Mouse (Mus musculus) brown adipose tissue, adult 24 weeks (tissue): ENCODE results near the gene Klhdc3. TPM values are rescaled to one million over a fixed set of nuclear protein-coding genes. Genes with fewer than 3 reads are reported as not detected.

Source experiments
- H3K27ac ChIP-seq: fragments of 200-500 bp; replicated peaks from 2 replicates; pipeline ENCODE4 v1.5.1; 2012; ENCODE audit warnings: low read depth, mild to moderate bottlenecking, low read length
- H3K4me1 ChIP-seq: fragments of 200-500 bp; 2 replicates; pipeline ENCODE4 v1.6.1; 2012; ENCODE audit warnings: low read length, mixed read lengths; ENCODE audit not compliant: control insufficient read depth, insufficient read depth, insufficient read length
- H3K4me3 ChIP-seq: fragments of 200-500 bp; 2 replicates; pipeline ENCODE4 v1.5.1; 2012; ENCODE audit warnings: low read depth, mild to moderate bottlenecking, low read length, moderate library complexity; ENCODE audit not compliant: insufficient read depth
- polyA plus RNA-seq: library from polyadenylated mRNA; stranded (reverse); fragments of >200 nt; gene quantifications from 2 replicates; pipeline ENCODE4 v1.2.4, GENCODE M21; 2012; ENCODE audit not compliant: missing spikeins, insufficient read depth, insufficient read length

The Klhdc3 gene
- polyA plus RNA-seq, 1 experiment, result 24.8 TPM

- H3K27ac ChIP-seq, result 0 out of 2 replicates have a peak overlapping the region, but pooled peaks have one; percentile 73
Observed at GRCm38 (mm10) chr17:46651755-46652547, 28.8 kb downstream of the Klhdc3 start.

GRCm38 (mm10) chr17:46651292-46651691 is 29.4 kb downstream of the Klhdc3 start:
- peak overlapping the region; percentile 79 for H3K4me3 ChIP-seq
- peaks cover 15% of the 10 kb centered on the region for H3K4me1 ChIP-seq
- peak overlapping the region; percentile 73 for H3K27ac ChIP-seq

More at GRCm38 (mm10) chr17:46651755-46652547, 28.8 kb downstream of the Klhdc3 start:
- Histone ChIP-seq H3K4me1 (peaks cover 15% of the 10 kb centered on the region), H3K4me3 (peak overlapping the region; percentile 79)

GRCm38 (mm10) chr17:46650232-46651031 is 30.3 kb downstream of the Klhdc3 start, which contains the start of gene Cul7:
Gene Cul7, plus strand, starts transcription at chr17:46650337.
- H3K4me1 ChIP-seq, result peaks cover 12% of the 10 kb centered on the region
- H3K27ac ChIP-seq, result peak within 1 kb of the TSS; percentile 88
- peak within 1 kb of the TSS; percentile 79 for H3K4me3 ChIP-seq

GRCm38 (mm10) chr17:46649811-46650210 is 30.9 kb downstream of the Klhdc3 start:
- H3K27ac ChIP-seq, result peak overlapping the region; percentile 88
- peaks cover 12% of the 10 kb centered on the region for H3K4me1 ChIP-seq
- peak overlapping the region; percentile 79 for H3K4me3 ChIP-seq

GRCm38 (mm10) chr17:46648436-46648835 is 32.3 kb downstream of the Klhdc3 start:
- Histone ChIP-seq H3K4me3 (no peak overlapping the region), H3K27ac (no peak overlapping the region), H3K4me1 (peaks cover 14% of the 10 kb centered on the region)

GRCm38 (mm10) chr17:46647279-46647678 is 33.4 kb downstream of the Klhdc3 start:
- no peak overlapping the region for H3K4me3 ChIP-seq
- H3K4me1 ChIP-seq, result peaks cover 14% of the 10 kb centered on the region
- no peak overlapping the region for H3K27ac ChIP-seq

GRCm38 (mm10) chr17:46646322-46646662 is 34.4 kb downstream of the Klhdc3 start:
- Histone ChIP-seq H3K4me1 (peaks cover 7% of the 10 kb centered on the region), H3K27ac (peak overlapping the region; percentile 84), H3K4me3 (peak overlapping the region; percentile 90)

- Histone ChIP-seq H3K27ac (peak within 1 kb of the TSS; percentile 84), H3K4me3 (peak within 1 kb of the TSS; percentile 90), H3K4me1 (peaks cover 5% of the 10 kb centered on the region; the same call in 1 of the 2 replicates)
Observed at GRCm38 (mm10) chr17:46645561-46646321, 35.0 kb downstream of the Klhdc3 start, which contains the start of the genes Klc4 and Mrpl2. Gene Klc4, minus strand, starts transcription at chr17:46646022. Gene Mrpl2, plus strand, starts transcription at chr17:46646229.

- Histone ChIP-seq H3K4me3 (peak overlapping the region; percentile 89), H3K27ac (peak overlapping the region; percentile 71), H3K4me1 (peaks cover 5% of the 10 kb centered on the region; the same call in 1 of the 2 replicates)
Observed at GRCm38 (mm10) chr17:46644916-46645475, 35.7 kb downstream of the Klhdc3 start.

- Histone ChIP-seq H3K27ac (no peak overlapping the region), H3K4me3 (peak overlapping the region; percentile 89), H3K4me1 (0 out of 2 replicates have a peak, but pooled peaks cover 2% of the 10 kb centered on the region)
Observed at GRCm38 (mm10) chr17:46644152-46644805, 36.4 kb downstream of the Klhdc3 start.

- no peak overlapping the region for H3K4me3 ChIP-seq
- H3K4me1 ChIP-seq, result 0 out of 2 replicates have a peak, but pooled peaks cover 2% of the 10 kb centered on the region
- H3K27ac ChIP-seq, result no peak overlapping the region
Observed at GRCm38 (mm10) chr17:46642060-46642459, 38.7 kb downstream of the Klhdc3 start.

- 0 out of 2 replicates have a peak overlapping the region, but pooled peaks have one; percentile 8 for H3K4me3 ChIP-seq
- no peak overlapping the region for H3K27ac ChIP-seq
- H3K4me1 ChIP-seq, result 0 out of 2 replicates have a peak, but pooled peaks cover 2% of the 10 kb centered on the region
Observed at GRCm38 (mm10) chr17:46639929-46640328, 40.8 kb downstream of the Klhdc3 start.

GRCm38 (mm10) chr17:46636831-46637523 is 43.7 kb downstream of the Klhdc3 start:
- Histone ChIP-seq H3K27ac (no peak overlapping the region), H3K4me3 (no peak overlapping the region), H3K4me1 (no peaks in the 10 kb centered on the region)
